Mouse (Mus musculus) limb, embryonic 11.5 days (tissue): ENCODE data around the gene Suds3. TPM values are rescaled to one million over a fixed set of nuclear protein-coding genes. Genes with fewer than 3 reads are reported as not detected.

ENCODE experiments used
- ATAC-seq: fragments of 200-750 bp; cut with Nextera tagmentation; 2 replicates; pipeline ENCODE4 v1.8.0; 2017; ENCODE audit warnings: low read depth; ENCODE audit not compliant: insufficient number of reproducible peaks, low FRiP score, low TSS enrichment
- DNase-seq: peaks from one replicate; pipeline ENCODE4 v3.0.0-alpha.2; 2015; ENCODE audit warnings: low spot score
- H3K27ac ChIP-seq: fragments of 300-500 bp; sonication (generic); replicated peaks from 2 replicates; pipeline ENCODE4 v1.5.1; 2014; ENCODE audit warnings: low read depth, mild to moderate bottlenecking, low read length
- H3K27me3 ChIP-seq: fragments of 300-500 bp; sonication (generic); 2 replicates; pipeline ENCODE4 v1.6.1; 2014; ENCODE audit warnings: mild to moderate bottlenecking, low read length, mixed read lengths; ENCODE audit not compliant: control insufficient read depth, insufficient read depth
- H3K36me3 ChIP-seq: fragments of 300-500 bp; sonication (generic); 2 replicates; pipeline ENCODE4 v1.6.1; 2014; ENCODE audit warnings: mild to moderate bottlenecking, low read length, moderate library complexity, mixed read lengths; ENCODE audit not compliant: control insufficient read depth, insufficient read depth
- H3K4me1 ChIP-seq: fragments of 300-500 bp; sonication (generic); 2 replicates; pipeline ENCODE4 v1.6.1; 2014; ENCODE audit warnings: low read length, mixed read lengths; ENCODE audit not compliant: control insufficient read depth, insufficient read depth
- H3K4me2 ChIP-seq: fragments of 300-500 bp; sonication (generic); 2 replicates; pipeline ENCODE4 v1.6.1; 2014; ENCODE audit warnings: low read depth, mild to moderate bottlenecking, moderate library complexity; ENCODE audit not compliant: severe bottlenecking
- H3K4me3 ChIP-seq: fragments of 300-500 bp; sonication (generic); 2 replicates; pipeline ENCODE4 v1.5.1; 2014; ENCODE audit warnings: low read depth, low read length
- H3K9ac ChIP-seq: fragments of 300-500 bp; sonication (generic); 2 replicates; pipeline ENCODE4 v1.6.1; 2014; ENCODE audit warnings: mild to moderate bottlenecking, low read length
- H3K9me3 ChIP-seq: fragments of 300-500 bp; sonication (generic); 2 replicates; pipeline ENCODE4 v1.6.1; 2016; ENCODE audit warnings: low read length; ENCODE audit not compliant: control insufficient read depth
- WGBS: fragments of 180-500 bp; shearing (Covaris S2); extraction: QIAGEN DNeasy Blood & Tissue Kit; methylation state at CpG from one replicate; pipeline ENCODE4 v1.1.7; 2014; 5-methylcytosine and 5-hydroxymethylcytosine counted together
- polyA plus RNA-seq: library from polyadenylated mRNA; unstranded; fragments of >200 nt; fragmentation: Nextera tagmentation; extraction: Ambion mirVana; gene quantifications from 2 replicates; pipeline ENCODE4 v1.2.1, GENCODE M21; 2014

Suds3 gene
- polyA plus RNA-seq, 1 experiment from 2014 or later, result 54.0 TPM

DNA sequence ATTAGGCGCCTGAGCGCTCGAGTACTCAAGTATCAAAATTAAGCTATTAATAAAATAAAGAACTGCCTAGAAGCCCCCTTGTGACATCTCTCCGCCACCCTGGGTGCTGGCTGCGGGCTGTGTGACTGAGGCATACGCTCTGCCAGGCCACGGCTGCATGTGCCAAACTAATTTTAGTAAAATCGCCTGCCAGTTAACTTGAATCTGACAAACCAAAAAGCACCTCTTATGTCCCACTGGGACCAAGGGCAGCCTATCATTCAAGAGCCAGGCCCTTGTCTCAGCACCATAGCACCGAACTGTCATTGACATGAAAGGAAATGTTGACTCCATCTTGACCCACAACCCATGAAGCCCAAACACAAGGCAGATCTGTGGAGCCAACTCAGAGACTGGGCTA is 10.2 kb downstream of the Suds3 start:
- Histone ChIP-seq H3K27ac (no peak overlapping the region), H3K9ac (no peak overlapping the region), H3K4me1 (no peaks in the 10 kb centered on the region), H3K9me3 (no peaks in the 10 kb centered on the region), H3K27me3 (no peaks in the 10 kb centered on the region), H3K4me2 (no peak overlapping the region), H3K36me3 (peaks cover 20% of the 10 kb centered on the region), H3K4me3 (no peak overlapping the region)
- ATAC-seq (no peak), DNase-seq (no peak)
- WGBS, result 93% methylated on average over 9 of the region's 9 CpGs

DNA sequence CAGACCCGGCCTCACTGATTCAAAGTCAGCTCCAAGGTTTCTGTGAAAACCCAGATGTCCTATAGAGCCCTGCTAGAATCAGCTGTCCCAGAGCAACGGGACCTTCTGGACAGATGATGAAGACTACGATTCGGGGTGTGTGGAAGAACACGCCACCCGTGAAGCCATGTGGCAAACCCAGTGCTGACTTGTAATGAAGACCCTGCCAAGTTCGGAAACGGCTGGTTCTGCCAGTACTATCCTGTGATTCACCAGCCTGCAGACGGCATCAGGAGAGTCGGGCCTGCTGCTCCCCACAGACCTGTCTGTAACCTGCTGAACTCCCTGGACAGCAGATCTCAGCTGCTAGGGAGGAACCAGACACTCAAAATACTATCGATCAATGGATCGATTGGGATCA is 11.6 kb downstream of the Suds3 start:
- H3K4me2 ChIP-seq, result no peak overlapping the region
- no peak overlapping the region for H3K4me3 ChIP-seq
- no peaks in the 10 kb centered on the region for H3K27me3 ChIP-seq
- WGBS, result 95% methylated on average over 12 of the region's 12 CpGs
- no peaks in the 10 kb centered on the region for H3K4me1 ChIP-seq
- H3K36me3 ChIP-seq, result peaks cover 27% of the 10 kb centered on the region
- H3K9ac ChIP-seq, result no peak overlapping the region
- H3K27ac ChIP-seq, result no peak overlapping the region
- no peaks in the 10 kb centered on the region for H3K9me3 ChIP-seq
- DNase-seq, result no peak
- no peak for ATAC-seq

DNA sequence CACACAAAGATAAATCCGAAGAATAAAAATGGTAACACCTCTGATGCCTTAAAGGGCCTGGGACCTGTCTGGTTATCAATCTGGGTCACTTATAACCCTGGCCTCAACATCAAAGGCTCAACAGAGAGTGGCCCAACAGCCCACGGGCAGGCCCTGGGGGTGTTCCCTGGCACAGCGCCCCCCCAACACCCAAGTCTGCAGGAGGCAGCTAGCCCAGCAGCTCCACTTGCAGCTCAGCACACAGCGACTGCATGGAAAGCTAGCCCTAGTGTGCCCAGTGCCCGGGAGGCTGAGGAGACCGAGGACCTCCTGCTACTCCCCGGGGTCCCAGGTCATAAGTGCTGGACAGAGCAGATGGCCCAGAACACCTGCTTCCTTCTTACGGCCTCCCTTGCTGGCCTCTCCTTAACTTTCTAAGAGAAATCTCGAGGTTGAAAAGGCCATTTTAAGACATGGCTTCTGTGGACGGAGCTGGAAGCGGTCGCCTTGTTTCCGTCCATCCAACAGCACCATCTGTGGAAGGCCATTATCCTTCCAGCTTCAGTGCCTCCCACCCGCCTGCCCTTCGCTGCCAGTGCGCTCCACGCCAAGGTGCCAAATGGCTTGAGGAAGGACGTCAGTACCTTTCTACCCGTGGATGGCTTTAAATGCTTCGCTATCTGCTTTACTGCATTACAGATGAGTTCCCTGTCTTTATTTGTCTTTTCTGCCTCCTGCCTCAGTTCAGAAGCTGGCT is 12.6 kb downstream of the Suds3 start:
- H3K4me3 ChIP-seq, result no peak overlapping the region
- H3K27me3 ChIP-seq, result no peaks in the 10 kb centered on the region
- no peak for ATAC-seq
- H3K4me1 ChIP-seq, result no peaks in the 10 kb centered on the region
- DNase-seq, result no peak
- H3K9ac ChIP-seq, result no peak overlapping the region
- peaks cover 24% of the 10 kb centered on the region for H3K36me3 ChIP-seq
- H3K4me2 ChIP-seq, result no peak overlapping the region
- no peaks in the 10 kb centered on the region for H3K9me3 ChIP-seq
- H3K27ac ChIP-seq, result no peak overlapping the region
- WGBS, result 92% methylated on average over 20 of the region's 20 CpGs

DNA sequence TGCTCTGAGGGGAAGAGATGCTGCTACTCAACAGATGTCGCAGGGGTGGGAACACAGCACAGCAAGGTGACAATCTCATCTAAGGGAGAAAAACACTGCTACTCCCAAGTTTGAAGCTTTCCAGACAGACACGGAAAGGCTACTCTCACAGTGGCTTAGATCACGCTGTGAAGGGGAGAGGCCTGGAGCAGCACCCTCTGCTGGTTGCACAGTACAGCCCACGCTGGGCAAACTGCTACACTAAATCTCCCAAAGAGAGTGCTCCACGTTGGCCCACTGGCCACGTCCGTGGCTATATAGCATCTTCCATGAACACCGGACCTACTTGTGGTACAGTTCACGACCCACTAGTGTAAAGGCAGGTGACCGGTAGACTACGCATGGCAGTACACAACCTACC is 16.2 kb downstream of the Suds3 start:
- Histone ChIP-seq H3K4me1 (no peaks in the 10 kb centered on the region), H3K27me3 (no peaks in the 10 kb centered on the region), H3K9me3 (no peaks in the 10 kb centered on the region), H3K4me2 (no peak overlapping the region), H3K4me3 (no peak overlapping the region), H3K9ac (no peak overlapping the region), H3K36me3 (peaks cover 23% of the 10 kb centered on the region), H3K27ac (no peak overlapping the region)
- no peak for ATAC-seq
- 84% methylated on average over 11 of the region's 11 CpGs for WGBS
- no peak for DNase-seq

DNA sequence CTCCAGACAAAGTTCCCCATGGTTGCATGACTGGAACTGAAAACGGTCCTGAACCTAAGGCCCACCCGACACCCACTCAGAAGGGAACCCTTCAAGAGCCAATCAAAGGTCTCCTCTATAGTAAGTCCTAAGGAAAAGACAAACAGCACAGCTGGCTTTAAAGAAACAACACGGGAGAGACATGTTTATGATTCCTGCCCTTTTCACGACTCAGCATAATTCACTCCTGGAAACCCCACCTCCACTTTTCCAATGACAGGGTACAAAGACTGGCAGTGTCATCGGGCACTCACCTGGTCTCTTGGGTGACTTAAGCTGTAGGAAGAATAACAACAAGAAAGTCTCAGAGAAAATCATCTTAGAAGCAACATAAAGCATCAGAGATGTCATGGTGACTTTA is 16.9 kb downstream of the Suds3 start:
- Histone ChIP-seq H3K27ac (no peak overlapping the region), H3K9me3 (no peaks in the 10 kb centered on the region), H3K4me1 (no peaks in the 10 kb centered on the region), H3K27me3 (no peaks in the 10 kb centered on the region), H3K4me3 (no peak overlapping the region), H3K9ac (no peak overlapping the region), H3K36me3 (peaks cover 17% of the 10 kb centered on the region), H3K4me2 (no peak overlapping the region)
- ATAC-seq (no peak), DNase-seq (no peak)
- 85% methylated on average over 5 of the region's 5 CpGs for WGBS

DNA sequence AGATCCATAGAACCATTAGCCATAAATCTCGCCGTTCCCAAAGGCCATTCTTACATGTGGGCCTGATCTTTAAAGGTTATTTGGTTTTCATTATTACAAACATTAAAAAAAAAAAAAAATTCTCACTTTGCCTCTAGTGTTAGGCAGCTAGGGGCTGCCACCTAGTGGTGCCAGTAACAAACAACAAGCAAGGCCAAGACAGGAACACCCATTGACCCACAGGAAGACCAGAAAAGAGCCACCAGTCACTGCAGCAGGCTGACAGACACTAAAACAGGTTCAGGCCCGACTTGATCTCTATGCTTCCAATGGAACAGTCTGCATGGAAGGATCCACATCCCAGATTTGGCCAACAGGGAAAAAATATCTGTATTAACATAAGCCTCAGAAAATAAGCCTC is 19.2 kb downstream of the Suds3 start:
- no peaks in the 10 kb centered on the region for H3K27me3 ChIP-seq
- ATAC-seq, result no peak
- no peak overlapping the region for H3K4me3 ChIP-seq
- peaks cover 27% of the 10 kb centered on the region for H3K36me3 ChIP-seq
- no peak overlapping the region for H3K4me2 ChIP-seq
- no peak overlapping the region for H3K27ac ChIP-seq
- 53% methylated on average over 3 of the region's 3 CpGs for WGBS
- H3K9me3 ChIP-seq, result no peaks in the 10 kb centered on the region
- H3K9ac ChIP-seq, result no peak overlapping the region
- no peaks in the 10 kb centered on the region for H3K4me1 ChIP-seq
- peak; percentile 54 for DNase-seq

DNA sequence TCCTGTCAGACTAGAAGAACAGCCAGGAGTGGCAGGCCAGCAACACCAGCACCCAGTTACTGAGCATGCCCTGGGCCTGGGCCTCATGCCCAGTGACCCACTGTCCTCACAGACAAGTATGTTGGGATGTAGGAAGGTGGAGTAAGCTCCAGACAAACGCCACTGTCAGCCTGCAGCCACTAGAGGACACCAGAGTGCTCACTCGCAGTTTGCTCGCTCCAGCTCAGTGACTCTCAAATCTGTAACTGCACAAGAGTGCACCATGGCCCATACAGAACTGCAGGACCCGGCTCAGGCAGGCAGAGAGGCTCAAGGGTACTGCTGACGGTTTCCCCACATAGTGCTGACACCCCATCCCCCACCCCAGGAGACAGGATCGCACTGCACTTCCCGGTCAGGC is 21.5 kb downstream of the Suds3 start:
- Histone ChIP-seq H3K36me3 (peaks cover 20% of the 10 kb centered on the region; the same call in 1 of the 2 replicates), H3K4me1 (no peaks in the 10 kb centered on the region), H3K4me2 (no peak overlapping the region), H3K4me3 (no peak overlapping the region), H3K9ac (no peak overlapping the region), H3K9me3 (no peaks in the 10 kb centered on the region), H3K27ac (no peak overlapping the region), H3K27me3 (no peaks in the 10 kb centered on the region)
- DNase-seq, result peak; percentile 46
- no peak for ATAC-seq
- 37% methylated on average over 7 of the region's 7 CpGs for WGBS

DNA sequence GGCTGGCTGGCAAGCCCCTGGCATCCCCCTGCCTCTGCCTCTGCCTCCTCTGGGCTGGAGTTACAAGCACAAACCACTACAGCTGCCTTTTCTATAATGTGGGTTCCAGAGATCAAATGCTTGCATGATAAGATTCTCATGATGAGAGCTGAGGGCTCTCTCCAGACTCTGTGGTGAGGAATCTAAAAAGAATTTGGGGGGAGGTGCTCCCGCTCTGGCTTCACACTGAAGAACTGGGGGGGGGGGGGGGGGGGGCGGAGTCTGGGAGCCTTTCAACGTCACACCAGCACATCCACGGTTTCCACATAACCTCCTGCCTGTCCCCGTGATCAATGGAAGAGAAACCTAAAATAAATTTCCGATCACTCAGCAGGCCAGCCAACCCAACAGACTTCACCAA is 26.1 kb downstream of the Suds3 start:
- Histone ChIP-seq H3K27ac (no peak overlapping the region), H3K4me3 (no peak overlapping the region), H3K4me2 (no peak overlapping the region), H3K9ac (no peak overlapping the region), H3K4me1 (no peaks in the 10 kb centered on the region), H3K9me3 (no peaks in the 10 kb centered on the region), H3K36me3 (peaks cover 17% of the 10 kb centered on the region; the same call in 1 of the 2 replicates), H3K27me3 (no peaks in the 10 kb centered on the region)
- WGBS, result 28% methylated on average over 5 of the region's 6 CpGs
- DNase-seq (no peak), ATAC-seq (no peak)

DNA sequence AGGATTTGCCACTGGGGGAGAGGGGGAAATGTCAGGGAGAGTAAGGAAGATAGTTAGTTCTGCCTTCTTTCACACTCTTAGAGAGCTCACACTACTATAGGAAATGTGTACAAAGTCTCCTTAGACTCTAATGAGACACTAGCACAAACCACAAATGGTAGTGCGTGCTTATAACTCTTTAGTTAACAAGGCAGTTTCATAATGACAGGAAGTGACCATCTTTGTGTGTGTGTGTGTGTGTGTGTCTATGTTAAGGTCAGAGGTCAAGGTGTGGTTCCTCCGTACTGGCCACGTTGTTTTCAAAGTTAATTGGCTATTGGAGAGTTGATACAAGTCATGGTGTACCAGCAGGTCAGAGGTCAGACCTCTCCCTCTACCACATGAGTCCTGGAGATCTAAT is 26.8 kb downstream of the Suds3 start:
- no peak for ATAC-seq
- WGBS, result 35% methylated on average over 3 of the region's 3 CpGs

More for the DNA sequence above, 26.8 kb downstream of the Suds3 start:
- Histone ChIP-seq H3K27ac (no peak overlapping the region), H3K4me1 (no peaks in the 10 kb centered on the region), H3K9ac (no peak overlapping the region), H3K27me3 (no peaks in the 10 kb centered on the region), H3K4me2 (no peak overlapping the region), H3K4me3 (no peak overlapping the region), H3K9me3 (no peaks in the 10 kb centered on the region), H3K36me3 (peaks cover 16% of the 10 kb centered on the region; the same call in 1 of the 2 replicates)
- DNase-seq, result no peak
